Mouse (Mus musculus): ENCODE results near the gene Aff2. TPM values are rescaled to one million over a fixed set of nuclear protein-coding genes. Genes with fewer than 3 reads are reported as not detected.
A peak's percentile ranks its signal among the peaks of the same experiment; 100 is the strongest.

Aff2 gene
- total RNA-seq (2021) = 1 to 10 TPM; 3.0 to 8.7 TPM
- long read RNA-seq, experiment 1, partial matches to known transcripts = 0 of 1 reads
- long read RNA-seq, experiment 1, other reads (novel, unspliced or antisense) = 1 of 1 reads
- long read RNA-seq, experiment 2, partial matches to known transcripts = 0 of 2 reads
- long read RNA-seq, experiment 2, other reads (novel, unspliced or antisense) = 2 of 2 reads

DNA sequence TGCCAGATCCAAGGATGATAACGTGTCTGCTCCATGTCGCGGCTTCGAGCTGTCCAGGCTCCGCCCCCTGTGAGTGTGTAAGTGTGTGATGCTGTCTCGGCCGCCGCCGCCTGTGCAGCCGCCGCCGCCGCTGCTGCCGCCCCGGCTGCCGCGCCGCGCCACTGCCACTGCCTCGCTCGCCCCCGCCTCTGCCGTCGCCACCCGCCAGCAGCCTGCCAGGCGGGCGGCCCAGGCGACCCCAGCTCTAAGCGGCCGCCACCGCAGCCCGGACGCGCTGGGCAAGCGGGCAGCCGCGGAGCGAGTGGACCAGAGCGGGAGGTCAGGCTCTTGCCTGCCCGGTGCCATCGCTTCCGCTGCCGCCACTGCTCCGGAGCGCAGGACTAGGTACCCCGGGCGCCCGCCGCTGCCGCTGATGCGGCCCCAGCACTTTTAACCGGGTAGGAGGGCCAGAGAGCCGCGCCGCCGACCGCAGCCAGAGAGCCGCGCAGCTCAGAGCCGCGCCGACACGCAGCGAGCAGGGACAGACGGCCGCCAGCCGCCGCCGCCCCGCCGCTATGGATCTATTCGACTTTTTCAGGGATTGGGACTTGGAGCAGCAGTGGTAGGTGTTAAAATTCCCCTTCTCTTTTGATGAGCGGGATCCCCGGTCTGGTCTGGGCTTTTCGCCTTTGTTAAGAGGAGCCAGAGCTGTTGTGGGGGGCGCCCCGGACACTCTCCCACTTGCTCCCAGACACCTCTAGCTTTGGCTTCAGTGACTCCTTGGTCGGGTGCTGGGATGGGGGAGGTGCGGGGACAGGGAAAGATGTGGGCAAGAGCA lies at the start of gene Aff2:
Gene Aff2, plus strand, starts transcription at position 57 of the 817 bp plus-strand sequence.
- DNase-seq = peak; percentile 37

DNA sequence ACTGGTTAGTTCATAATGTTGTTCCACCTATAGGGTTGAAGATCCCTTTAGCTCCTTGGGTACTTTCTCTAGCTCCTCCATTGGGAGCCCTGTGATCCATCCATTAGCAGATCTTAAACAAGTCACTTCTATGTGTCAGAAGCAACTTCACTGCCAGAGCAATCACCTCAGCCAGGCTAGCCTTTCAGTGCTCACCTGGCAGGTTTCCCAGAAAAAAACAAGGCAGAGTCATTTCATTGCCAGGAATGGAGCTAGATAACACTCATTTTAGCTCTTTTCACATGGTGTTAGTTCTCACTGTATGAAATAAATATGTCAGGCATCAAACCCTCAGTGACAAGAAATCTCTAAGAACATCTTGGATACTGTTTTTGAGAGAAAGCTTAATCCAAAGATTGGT lies 22.8 kb upstream of the Aff2 start:
- no peak for DNase-seq

DNA sequence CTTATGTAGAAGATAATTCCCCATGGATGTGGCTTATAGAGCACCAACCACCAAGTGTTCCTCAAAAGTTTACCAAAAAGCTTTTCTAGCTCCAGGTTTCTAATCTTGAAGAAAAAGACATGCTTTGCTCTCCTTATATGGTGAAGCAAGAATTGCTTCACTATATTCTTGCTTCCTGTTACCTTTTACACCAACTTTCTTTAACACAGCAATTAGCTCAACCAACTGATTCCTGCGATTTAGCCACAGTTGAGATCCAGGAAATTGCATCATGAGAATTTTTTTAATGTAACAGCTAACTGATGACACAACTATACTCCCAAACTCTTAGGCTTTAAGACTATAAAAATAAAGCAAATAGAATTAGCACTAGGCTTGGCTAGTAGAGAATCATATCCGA lies 4.5 kb upstream of the Aff2 start:
- no peak for DNase-seq

GRCm38 (mm10) chrX:69359360-69359759 lies 734 bp upstream of the Aff2 start:
- no peak for DNase-seq

- no peak for DNase-seq
Observed at GRCm38 (mm10) chrX:69359885-69360237, 233 bp upstream of the Aff2 start.

DNA sequence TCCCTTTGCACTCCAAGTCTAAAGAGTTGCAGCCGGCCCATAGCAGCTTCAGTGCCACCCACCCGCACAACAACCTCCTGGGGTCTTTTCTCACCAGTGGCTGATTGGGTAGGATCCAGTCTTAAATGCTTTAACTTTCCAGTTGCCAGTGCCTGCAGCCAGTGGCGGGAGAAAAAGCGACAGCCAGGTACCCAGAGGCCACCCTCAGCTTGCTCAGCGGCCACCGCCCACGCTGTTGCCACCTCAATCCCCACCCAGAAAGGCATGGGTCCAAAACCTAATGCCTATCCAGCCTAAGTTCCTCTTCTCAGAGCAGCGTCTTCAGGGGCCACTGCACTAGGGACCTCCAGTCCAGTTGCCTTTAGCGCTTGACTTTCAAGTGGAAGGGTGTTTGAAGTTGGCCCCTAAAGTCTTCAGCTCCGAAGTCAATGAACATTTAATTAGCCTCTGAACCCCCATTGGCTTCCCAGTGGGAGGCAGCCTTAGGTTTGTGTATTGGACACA lies 1.0 kb downstream of the Aff2 start:
- no peak for DNase-seq

DNA sequence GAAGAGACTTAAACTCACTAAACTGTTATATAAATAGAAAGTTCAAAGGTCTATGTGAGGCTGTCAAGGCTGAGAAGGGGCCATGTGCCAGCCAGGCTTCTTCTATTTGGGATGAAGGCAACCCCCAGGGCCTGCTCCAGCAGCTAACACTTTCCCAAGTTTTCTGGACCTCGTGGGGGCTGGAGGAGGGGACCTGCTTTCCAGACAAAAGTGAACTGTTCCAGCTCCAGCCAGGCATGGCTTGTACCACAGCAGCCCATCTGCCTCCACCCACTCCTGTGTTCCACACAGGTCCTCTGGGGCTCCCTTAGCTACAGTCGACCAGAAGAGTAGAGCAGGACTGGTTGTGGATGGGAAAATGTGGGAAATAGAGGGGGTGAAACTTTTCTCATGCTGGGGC lies 4.1 kb downstream of the Aff2 start:
- no peak for DNase-seq

DNA sequence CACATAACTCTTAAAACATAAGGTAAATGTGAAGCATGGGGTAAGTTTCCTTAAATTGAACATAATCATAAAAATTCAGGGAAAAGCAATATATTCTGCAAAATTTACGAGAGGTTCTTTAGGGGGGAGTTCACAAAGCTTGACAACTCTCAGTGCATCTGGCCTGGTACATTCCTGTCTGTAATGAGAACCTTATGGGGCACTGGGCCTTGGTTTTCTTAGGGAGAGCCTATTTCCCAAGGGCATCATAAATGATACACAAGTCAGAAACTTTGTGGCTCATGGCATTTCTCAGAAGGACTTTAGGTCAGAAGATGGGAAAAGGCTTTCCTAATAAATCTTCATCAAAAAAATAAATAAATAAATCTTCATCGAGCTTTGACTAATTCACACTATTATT lies 13.2 kb downstream of the Aff2 start:
- DNase-seq = no peak

DNA sequence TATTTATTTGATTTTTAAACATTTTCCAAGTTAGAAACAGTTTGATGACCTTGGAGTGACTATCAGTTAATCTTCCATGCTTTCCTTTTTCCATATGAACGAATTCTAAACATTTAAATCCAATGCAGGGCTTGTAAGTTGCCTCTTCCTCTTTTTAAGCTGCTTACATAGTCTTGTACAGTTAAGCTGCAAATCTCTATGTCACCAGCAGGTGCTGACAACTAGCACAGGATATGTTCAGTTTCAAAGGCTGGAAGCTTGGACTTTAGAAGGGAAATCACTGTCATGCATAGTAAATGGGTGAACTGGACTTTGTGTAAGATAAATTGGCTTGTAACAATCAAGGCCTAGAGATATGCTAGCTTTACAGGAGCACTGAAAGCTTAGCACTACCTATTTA lies 29.6 kb downstream of the Aff2 start:
- peak; percentile 4 for DNase-seq

GRCm38 (mm10) chrX:69415043-69415442 lies 54.9 kb downstream of the Aff2 start:
- DNase-seq = no peak

GRCm38 (mm10) chrX:69438422-69438821 lies 78.3 kb downstream of the Aff2 start:
- DNase-seq = no peak

- no peak for DNase-seq
Observed at GRCm38 (mm10) chrX:69441937-69442336, 81.8 kb downstream of the Aff2 start.

DNA sequence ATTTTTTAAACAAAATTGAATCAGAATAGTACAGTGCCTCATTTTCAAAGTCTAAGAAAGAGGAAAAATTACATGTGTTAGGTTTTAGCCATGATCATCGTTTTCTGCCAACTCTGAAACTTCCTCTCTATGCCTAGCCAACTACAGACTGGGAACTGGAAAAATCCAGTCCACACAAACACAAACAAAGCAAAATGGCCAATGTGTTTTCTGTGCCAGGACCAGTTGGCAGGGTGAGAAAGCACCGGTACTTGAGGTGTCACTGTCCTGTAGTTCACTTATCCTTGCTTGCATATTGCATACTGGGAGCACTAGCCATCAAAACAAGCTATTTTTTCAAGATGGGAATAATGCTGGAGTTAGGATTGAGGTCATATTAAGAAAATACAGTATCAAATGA lies 100.8 kb downstream of the Aff2 start:
- no peak for DNase-seq

GRCm38 (mm10) chrX:69502061-69502460 lies 142.0 kb downstream of the Aff2 start:
- DNase-seq = no peak

GRCm38 (mm10) chrX:69518040-69518575 lies 158.0 kb downstream of the Aff2 start:
- DNase-seq = no peak

DNA sequence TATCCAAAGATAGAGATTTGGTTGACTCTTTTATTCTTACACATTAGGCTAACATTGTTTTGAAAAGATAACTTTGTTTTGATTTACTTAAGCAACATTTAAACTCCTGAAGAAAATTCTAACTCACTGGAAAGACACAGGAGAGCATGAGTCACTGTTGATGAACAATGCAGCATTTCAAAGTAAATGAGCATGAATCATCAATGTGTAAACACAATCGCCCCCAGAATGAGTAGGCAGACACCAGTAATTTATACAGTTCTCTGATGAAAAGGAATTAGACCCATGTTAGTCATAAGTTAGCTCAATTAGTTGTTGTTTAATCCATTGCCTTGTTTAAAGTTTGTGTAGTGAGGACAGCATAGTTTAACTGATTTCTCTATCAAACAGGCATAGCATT lies 180.7 kb downstream of the Aff2 start:
- no peak for DNase-seq

GRCm38 (mm10) chrX:69579903-69580459 lies 219.9 kb downstream of the Aff2 start:
- DNase-seq = no peak

- DNase-seq = no peak
Observed at GRCm38 (mm10) chrX:69608793-69609192, 248.7 kb downstream of the Aff2 start.

DNA sequence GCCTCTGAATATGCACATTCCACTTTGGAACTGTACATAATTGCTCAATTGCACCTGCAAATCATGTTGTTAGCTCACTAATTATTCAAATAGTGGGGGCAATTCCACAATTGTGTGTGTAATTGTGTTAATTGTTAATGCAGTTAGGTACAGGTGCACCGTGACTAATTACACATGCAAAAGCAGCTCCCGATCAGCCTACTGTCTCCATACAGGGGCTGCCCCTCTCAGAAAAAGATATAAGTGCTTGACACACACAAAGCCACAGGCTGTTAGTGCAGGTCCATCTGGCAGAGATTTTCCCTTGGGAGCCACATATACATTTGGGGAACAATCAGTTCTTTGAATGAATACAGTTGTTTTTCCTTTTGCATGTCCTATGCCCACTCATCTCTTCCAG lies 302.9 kb downstream of the Aff2 start:
- DNase-seq = no peak

- no peak for DNase-seq
Observed at GRCm38 (mm10) chrX:69666145-69666677, 306.1 kb downstream of the Aff2 start.

- DNase-seq = peak; percentile 21
Observed at GRCm38 (mm10) chrX:69675691-69676090, 315.6 kb downstream of the Aff2 start.

DNA sequence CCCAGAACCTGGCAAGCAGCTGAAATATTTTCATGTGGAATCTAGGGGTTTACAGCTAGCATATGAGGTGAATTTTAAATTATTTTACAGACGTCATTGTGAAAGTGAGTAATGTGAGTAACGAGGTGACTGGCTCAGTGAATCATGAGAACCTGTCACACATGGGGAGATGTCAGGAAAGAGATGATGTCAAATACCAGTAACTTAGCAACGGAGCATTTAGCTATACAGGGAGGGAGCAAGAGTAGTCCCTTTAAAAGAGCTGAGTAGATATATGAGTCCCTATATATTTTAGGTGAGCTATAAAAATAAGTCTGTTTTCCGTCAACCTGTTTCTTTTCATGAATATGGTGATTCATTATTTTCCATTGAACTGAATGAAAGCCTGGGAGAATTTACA lies 338.7 kb downstream of the Aff2 start:
- DNase-seq = no peak

GRCm38 (mm10) chrX:69738972-69739371 lies 378.9 kb downstream of the Aff2 start:
- no peak for DNase-seq
